Mouse (Mus musculus): ENCODE measurements around the gene Zfp541. TPM values are rescaled to one million over a fixed set of nuclear protein-coding genes. Genes with fewer than 3 reads are reported as not detected.

Zfp541 gene
- polyA plus RNA-seq, 1 experiment from 2014 or later = not detected

- Histone ChIP-seq H3K4me1 (replicated peaks; ENCODE audit: control insufficient read depth, insufficient read depth, low read length) (peaks cover 31% of the 10 kb centered on the region; the same call in 1 of the 2 replicates), H3K9me3 (ENCODE audit: control insufficient read depth, low read length) (no peaks in the 10 kb centered on the region), H3K4me2 (ENCODE audit: low read depth, low read length, severe bottlenecking) (peak overlapping the region; percentile 85), H3K27me3 (ENCODE audit: control insufficient read depth, insufficient read depth, low read length) (no peaks in the 10 kb centered on the region), H3K27ac (ENCODE audit: low read depth, low read length) (no peak overlapping the region; the same call in 1 of the 2 replicates), H3K36me3 (ENCODE audit: control insufficient read depth, insufficient read depth, low read length) (no peaks in the 10 kb centered on the region), H3K4me3 (ENCODE audit: low read depth, low read length) (peak overlapping the region; percentile 91), H3K9ac (ENCODE audit: low read length) (peak overlapping the region; percentile 100)
- peak; percentile 81 for ATAC-seq (replicated peaks; ENCODE audit: low FRiP score)
- peak; percentile 98 for DNase-seq (ENCODE audit: low spot score)
- under 1% methylated on average over 20 of the region's 20 CpGs for WGBS
Observed at GRCm38 (mm10) chr7:16048164-16048564, 13.4 kb upstream of the Zfp541 start.

- Histone ChIP-seq H3K27me3 (ENCODE audit: control insufficient read depth, insufficient read depth, low read length) (no peaks in the 10 kb centered on the region), H3K9ac (ENCODE audit: low read length) (peak overlapping the region; percentile 72), H3K36me3 (ENCODE audit: control insufficient read depth, insufficient read depth, low read length) (no peaks in the 10 kb centered on the region), H3K4me3 (ENCODE audit: low read depth, low read length) (peak overlapping the region; percentile 91), H3K4me1 (replicated peaks; ENCODE audit: control insufficient read depth, insufficient read depth, low read length) (peaks cover 32% of the 10 kb centered on the region; the same call in 1 of the 2 replicates), H3K9me3 (ENCODE audit: control insufficient read depth, low read length) (no peaks in the 10 kb centered on the region), H3K27ac (ENCODE audit: low read depth, low read length) (no peak overlapping the region), H3K4me2 (ENCODE audit: low read depth, low read length, severe bottlenecking) (peak overlapping the region; percentile 85)
- no peak; the same call in 1 of the 2 replicates for ATAC-seq (replicated peaks; ENCODE audit: low FRiP score)
- WGBS = 9% methylated on average over 36 of the region's 36 CpGs
- DNase-seq (ENCODE audit: low spot score) = no peak
Observed at GRCm38 (mm10) chr7:16048675-16049575, 12.7 kb upstream of the Zfp541 start.

- H3K9ac ChIP-seq (ENCODE audit: low read length) = no peak overlapping the region
- H3K4me3 ChIP-seq (ENCODE audit: low read depth, low read length) = 0 out of 2 replicates have a peak overlapping the region, but pooled peaks have one; percentile 91
- peak overlapping the region; percentile 85 for H3K4me2 ChIP-seq (ENCODE audit: low read depth, low read length, severe bottlenecking)
- ATAC-seq (replicated peaks; ENCODE audit: low FRiP score) = no peak
- H3K36me3 ChIP-seq (ENCODE audit: control insufficient read depth, insufficient read depth, low read length) = no peaks in the 10 kb centered on the region
- H3K27ac ChIP-seq (ENCODE audit: low read depth, low read length) = no peak overlapping the region
- WGBS = 82% methylated on average over 7 of the region's 7 CpGs
- H3K9me3 ChIP-seq (ENCODE audit: control insufficient read depth, low read length) = no peaks in the 10 kb centered on the region
- no peak for DNase-seq (ENCODE audit: low spot score)
- peaks cover 26% of the 10 kb centered on the region; the same call in 1 of the 2 replicates for H3K4me1 ChIP-seq (replicated peaks; ENCODE audit: control insufficient read depth, insufficient read depth, low read length)
- H3K27me3 ChIP-seq (ENCODE audit: control insufficient read depth, insufficient read depth, low read length) = no peaks in the 10 kb centered on the region
Observed at GRCm38 (mm10) chr7:16049576-16049915, 12.1 kb upstream of the Zfp541 start.

- DNase-seq (ENCODE audit: low spot score) (no peak), ATAC-seq (replicated peaks; ENCODE audit: low FRiP score) (no peak)
- Histone ChIP-seq H3K4me3 (ENCODE audit: low read depth, low read length) (no peak overlapping the region), H3K9me3 (ENCODE audit: control insufficient read depth, low read length) (no peaks in the 10 kb centered on the region), H3K4me1 (replicated peaks; ENCODE audit: control insufficient read depth, insufficient read depth, low read length) (peaks cover 16% of the 10 kb centered on the region; the same call in 1 of the 2 replicates), H3K9ac (ENCODE audit: low read length) (no peak overlapping the region), H3K4me2 (ENCODE audit: low read depth, low read length, severe bottlenecking) (no peak overlapping the region), H3K27ac (ENCODE audit: low read depth, low read length) (no peak overlapping the region), H3K27me3 (ENCODE audit: control insufficient read depth, insufficient read depth, low read length) (no peaks in the 10 kb centered on the region), H3K36me3 (ENCODE audit: control insufficient read depth, insufficient read depth, low read length) (no peaks in the 10 kb centered on the region)
- 93% methylated on average over 3 of the region's 3 CpGs for WGBS
Observed at GRCm38 (mm10) chr7:16050600-16050999, 11.0 kb upstream of the Zfp541 start.

- ATAC-seq (replicated peaks; ENCODE audit: low FRiP score) (peak; percentile 29), DNase-seq (ENCODE audit: low spot score) (peak; percentile 84)
- peak overlapping the region; percentile 43 for H3K27ac ChIP-seq (ENCODE audit: low read depth, low read length)
- H3K4me3 ChIP-seq (ENCODE audit: low read depth, low read length) = peak overlapping the region; percentile 39
- peak overlapping the region; percentile 54 for H3K9ac ChIP-seq (ENCODE audit: low read length)
- H3K4me2 ChIP-seq (ENCODE audit: low read depth, low read length, severe bottlenecking) = peak overlapping the region; percentile 53
- 10% methylated on average over 19 of the region's 19 CpGs for WGBS
- H3K4me1 ChIP-seq (replicated peaks; ENCODE audit: control insufficient read depth, insufficient read depth, low read length) = peaks cover 13% of the 10 kb centered on the region; the same call in 1 of the 2 replicates
- H3K9me3 ChIP-seq (ENCODE audit: control insufficient read depth, low read length) = no peaks in the 10 kb centered on the region
- H3K27me3 ChIP-seq (ENCODE audit: control insufficient read depth, insufficient read depth, low read length) = no peaks in the 10 kb centered on the region
- H3K36me3 ChIP-seq (ENCODE audit: control insufficient read depth, insufficient read depth, low read length) = no peaks in the 10 kb centered on the region
Observed at GRCm38 (mm10) chr7:16051883-16052595, 9.6 kb upstream of the Zfp541 start.

GRCm38 (mm10) chr7:16052684-16053083 lies 8.9 kb upstream of the Zfp541 start:
- ATAC-seq (replicated peaks; ENCODE audit: low FRiP score) = peak; percentile 87

GRCm38 (mm10) chr7:16053105-16053504 lies 8.5 kb upstream of the Zfp541 start:
- H3K9ac ChIP-seq (ENCODE audit: low read length) = no peak overlapping the region
- 14% methylated on average over 6 of the region's 6 CpGs for WGBS
- H3K4me3 ChIP-seq (ENCODE audit: low read depth, low read length) = peak overlapping the region; percentile 39; the same call in 1 of the 2 replicates
- no peak overlapping the region for H3K27ac ChIP-seq (ENCODE audit: low read depth, low read length)
- H3K4me1 ChIP-seq (replicated peaks; ENCODE audit: control insufficient read depth, insufficient read depth, low read length) = peaks cover 13% of the 10 kb centered on the region; the same call in 1 of the 2 replicates
- no peak for ATAC-seq (replicated peaks; ENCODE audit: low FRiP score)
- no peak for DNase-seq (ENCODE audit: low spot score)
- no peaks in the 10 kb centered on the region for H3K9me3 ChIP-seq (ENCODE audit: control insufficient read depth, low read length)
- H3K4me2 ChIP-seq (ENCODE audit: low read depth, low read length, severe bottlenecking) = peak overlapping the region; percentile 53; the same call in 1 of the 2 replicates
- no peaks in the 10 kb centered on the region; the same call in 1 of the 2 replicates for H3K27me3 ChIP-seq (ENCODE audit: control insufficient read depth, insufficient read depth, low read length)
- no peaks in the 10 kb centered on the region for H3K36me3 ChIP-seq (ENCODE audit: control insufficient read depth, insufficient read depth, low read length)

More at GRCm38 (mm10) chr7:16052684-16053083, 8.9 kb upstream of the Zfp541 start:
- H3K9ac ChIP-seq (ENCODE audit: low read length) = peak overlapping the region; percentile 54
- no peaks in the 10 kb centered on the region for H3K9me3 ChIP-seq (ENCODE audit: control insufficient read depth, low read length)
- peak overlapping the region; percentile 53 for H3K4me2 ChIP-seq (ENCODE audit: low read depth, low read length, severe bottlenecking)
- under 1% methylated on average over 24 of the region's 24 CpGs for WGBS
- H3K27ac ChIP-seq (ENCODE audit: low read depth, low read length) = peak overlapping the region; percentile 43
- DNase-seq (ENCODE audit: low spot score) = peak; percentile 97
- H3K27me3 ChIP-seq (ENCODE audit: control insufficient read depth, insufficient read depth, low read length) = no peaks in the 10 kb centered on the region
- no peaks in the 10 kb centered on the region for H3K36me3 ChIP-seq (ENCODE audit: control insufficient read depth, insufficient read depth, low read length)
- H3K4me1 ChIP-seq (replicated peaks; ENCODE audit: control insufficient read depth, insufficient read depth, low read length) = peaks cover 13% of the 10 kb centered on the region; the same call in 1 of the 2 replicates
- peak overlapping the region; percentile 39 for H3K4me3 ChIP-seq (ENCODE audit: low read depth, low read length)

GRCm38 (mm10) chr7:16054966-16055365 lies 6.6 kb upstream of the Zfp541 start:
- Histone ChIP-seq H3K4me2 (ENCODE audit: low read depth, low read length, severe bottlenecking) (no peak overlapping the region), H3K4me3 (ENCODE audit: low read depth, low read length) (no peak overlapping the region), H3K36me3 (ENCODE audit: control insufficient read depth, insufficient read depth, low read length) (no peaks in the 10 kb centered on the region), H3K27me3 (ENCODE audit: control insufficient read depth, insufficient read depth, low read length) (no peaks in the 10 kb centered on the region; the same call in 1 of the 2 replicates), H3K4me1 (replicated peaks; ENCODE audit: control insufficient read depth, insufficient read depth, low read length) (peaks cover 6% of the 10 kb centered on the region; the same call in 1 of the 2 replicates), H3K9me3 (ENCODE audit: control insufficient read depth, low read length) (no peaks in the 10 kb centered on the region), H3K27ac (ENCODE audit: low read depth, low read length) (no peak overlapping the region), H3K9ac (ENCODE audit: low read length) (no peak overlapping the region)
- 64% methylated on average over 4 of the region's 4 CpGs for WGBS
- DNase-seq (ENCODE audit: low spot score) (no peak), ATAC-seq (replicated peaks; ENCODE audit: low FRiP score) (no peak)

Data from forebrain, embryonic 11.5 days (tissue).